Mouse (Mus musculus) NIH3T3 (cell line): ENCODE results near the gene Fam20a.
A peak's percentile ranks its signal among the peaks of the same experiment; 100 is the strongest.
"Not testable (repeated sequence)": the region's sequence is repeated elsewhere in the genome, so short reads cannot be mapped to it uniquely, and the experiment has no call there.

Experiments
- DNase-seq: peaks from one replicate; pipeline ENCODE4 v3.0.0-alpha.2; 2012; ENCODE audit warnings: low read depth

Fam20a gene

DNA sequence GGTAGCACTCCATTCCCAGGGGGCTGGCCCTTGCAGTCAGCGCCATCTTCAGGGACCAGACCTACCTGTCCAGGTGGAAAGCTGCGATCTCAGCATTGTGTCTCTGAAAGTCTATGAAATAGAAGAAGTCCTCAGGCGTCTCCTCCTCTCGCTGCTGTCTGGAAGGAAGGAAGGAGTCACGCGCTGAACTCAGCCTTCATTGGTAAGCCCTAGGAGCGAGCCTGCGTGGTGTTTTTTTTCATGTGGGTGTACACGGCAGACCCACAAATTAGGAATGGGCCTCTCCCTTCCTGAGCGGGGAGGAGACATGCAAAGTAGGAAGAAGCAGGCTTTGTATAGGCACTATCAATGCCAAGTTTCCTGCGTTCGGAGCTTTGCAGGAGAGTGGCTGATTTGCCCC lies 43.8 kb downstream of the Fam20a start:
- DNase-seq = no peak

DNA sequence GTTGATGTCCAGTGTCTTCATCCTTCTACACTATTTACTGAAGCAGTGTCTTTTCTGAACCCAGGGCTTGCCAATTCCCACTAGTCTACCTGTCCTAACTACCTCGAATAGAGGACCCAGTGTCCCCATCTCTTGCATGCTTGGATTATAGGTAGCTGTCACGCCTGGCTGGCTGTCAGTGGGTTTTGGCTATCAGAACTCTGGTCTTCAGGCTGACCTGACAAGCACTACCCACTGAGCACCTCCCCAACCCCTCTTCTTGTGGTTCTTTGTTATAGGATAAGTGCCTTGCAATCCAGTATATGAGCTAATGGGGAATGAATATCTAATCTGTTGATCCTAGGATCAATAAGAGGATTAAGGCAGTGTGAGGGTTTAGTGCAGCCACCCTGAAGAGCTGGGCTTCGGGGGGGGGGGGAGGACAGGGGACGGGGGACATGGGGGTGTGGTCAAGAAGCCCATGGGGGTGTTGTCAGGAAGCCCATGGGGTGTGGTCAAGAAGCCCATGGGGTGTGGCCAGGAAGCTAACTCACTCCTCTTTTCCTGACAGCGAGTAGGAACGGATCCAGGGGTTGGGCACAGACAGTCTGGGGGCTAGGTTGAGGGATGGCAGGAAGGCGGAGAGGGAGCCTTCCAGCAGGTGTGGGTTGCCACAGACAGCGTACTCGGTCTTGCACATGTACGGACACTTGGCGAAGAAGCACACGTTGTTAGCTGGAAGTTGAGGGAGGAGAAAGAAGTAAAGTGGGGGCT lies 45.3 kb downstream of the Fam20a start:
- DNase-seq = no peak

DNA sequence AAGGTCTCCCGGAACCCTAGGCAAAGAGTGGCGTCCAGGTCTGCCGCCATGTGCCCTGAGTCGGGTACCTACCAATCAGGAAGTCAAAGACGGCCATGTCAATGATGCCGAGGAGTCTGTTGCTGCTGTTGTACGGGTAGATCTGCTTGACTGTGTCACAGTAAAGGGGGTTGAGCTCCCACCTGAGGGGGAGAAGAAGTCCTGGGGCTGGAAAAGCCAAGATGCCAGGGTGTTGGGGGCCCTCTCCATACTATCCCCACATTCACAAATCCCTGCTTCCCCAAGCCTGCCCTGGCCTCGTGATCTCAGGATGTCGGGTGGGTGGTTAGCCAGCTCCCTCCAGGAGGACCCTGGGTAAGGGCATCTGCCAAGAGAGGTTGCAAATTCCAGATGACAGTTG lies 46.3 kb downstream of the Fam20a start:
- DNase-seq = no peak

DNA sequence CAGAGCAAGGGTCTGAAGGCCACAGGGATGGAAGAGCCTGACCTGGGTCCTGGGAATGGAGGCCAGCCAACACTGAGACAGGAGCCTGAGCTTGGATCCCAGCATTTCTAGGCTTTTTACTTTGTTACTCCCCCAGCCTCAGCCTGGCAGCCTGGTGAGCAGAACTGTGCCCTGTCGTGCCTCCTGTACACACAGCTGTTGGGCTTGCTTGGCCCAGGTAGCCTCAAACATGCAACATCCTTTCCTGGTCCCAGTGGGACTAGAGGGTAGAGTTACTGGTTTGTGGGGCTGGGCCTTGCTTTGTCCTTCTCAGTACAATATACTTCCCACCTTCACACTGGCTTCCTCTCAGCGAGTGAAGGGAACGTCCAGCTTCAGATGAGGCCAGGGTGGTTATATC lies 46.9 kb downstream of the Fam20a start:
- no peak for DNase-seq

DNA sequence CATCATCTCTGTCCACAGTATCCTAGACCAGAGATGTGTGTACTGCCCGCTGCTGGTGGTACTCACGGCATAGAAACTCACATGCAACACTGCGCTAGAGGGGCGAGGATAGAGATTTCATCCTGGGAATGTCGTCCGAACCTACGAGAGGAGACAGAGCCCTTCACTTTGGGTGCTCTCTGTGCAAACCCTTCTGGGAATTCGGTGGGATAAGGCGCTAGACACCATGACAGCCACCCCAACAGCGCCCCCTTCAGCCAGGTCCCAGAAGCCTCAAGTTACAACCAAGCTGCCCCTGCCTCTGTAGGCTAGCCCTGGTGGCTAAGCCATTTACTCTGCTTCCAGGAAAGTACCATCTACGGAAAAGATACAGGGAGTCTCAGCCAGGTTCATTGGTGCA lies 47.5 kb downstream of the Fam20a start:
- DNase-seq = no peak

DNA sequence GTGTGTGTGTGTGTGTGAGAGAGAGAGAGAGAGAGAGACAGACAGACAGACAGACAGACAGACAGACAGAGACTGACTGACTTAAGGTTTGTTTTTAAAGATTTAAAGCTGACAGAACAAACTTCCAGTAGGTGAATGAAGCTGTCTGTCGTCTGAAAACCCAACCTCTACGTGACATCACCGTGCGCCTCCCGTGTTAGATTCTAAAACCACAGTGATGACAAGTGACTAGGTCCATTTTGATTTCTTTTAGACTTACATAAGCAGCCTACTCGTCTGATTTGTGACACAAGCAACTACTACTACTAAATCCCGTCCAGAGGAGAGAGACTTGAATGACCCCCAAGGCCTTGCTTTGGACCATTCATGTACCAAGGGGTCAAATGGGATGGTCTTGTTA lies 48.3 kb downstream of the Fam20a start:
- no peak for DNase-seq

DNA sequence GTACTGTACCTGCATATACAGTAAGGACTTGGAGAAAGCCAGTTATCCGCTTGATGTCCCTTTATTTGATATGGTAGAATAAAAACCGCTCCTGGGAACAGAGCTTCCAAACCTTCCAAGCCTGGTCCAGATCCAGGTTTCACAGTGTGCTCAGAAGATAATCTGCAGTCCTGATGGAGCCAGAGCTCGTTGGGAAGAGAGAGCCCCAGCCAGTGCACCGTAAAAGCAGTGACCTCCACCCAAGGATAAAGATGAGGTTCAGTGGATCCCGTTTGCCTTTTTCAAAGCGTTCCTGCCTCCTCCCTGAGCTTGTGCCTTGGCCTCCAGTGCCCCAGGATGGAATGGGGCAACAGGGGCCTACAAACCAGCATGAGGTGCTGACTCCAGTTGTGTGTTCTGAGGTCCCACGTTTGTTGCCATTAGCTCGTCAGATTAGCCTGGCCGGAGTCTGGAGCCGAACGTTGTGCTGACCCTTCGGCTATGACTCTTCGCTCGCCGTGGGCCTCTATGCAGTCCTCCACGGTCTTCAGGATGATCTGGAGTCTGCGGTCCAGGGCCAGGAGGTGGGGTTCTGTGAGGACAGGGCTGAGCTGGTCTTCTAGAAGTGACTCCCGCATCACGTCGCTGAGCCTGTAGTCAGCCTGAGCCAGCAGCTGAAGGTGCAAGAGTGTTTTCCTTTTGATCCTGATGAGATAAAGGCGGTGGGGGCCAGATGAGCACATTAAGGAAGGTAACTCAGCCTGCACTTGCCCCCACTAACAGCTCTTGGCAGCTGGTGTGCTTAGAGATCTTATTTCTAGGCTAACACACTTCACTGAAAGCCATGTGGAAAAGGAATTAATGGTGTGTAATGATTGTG lies 49.0 kb downstream of the Fam20a start:
- no peak for DNase-seq

DNA sequence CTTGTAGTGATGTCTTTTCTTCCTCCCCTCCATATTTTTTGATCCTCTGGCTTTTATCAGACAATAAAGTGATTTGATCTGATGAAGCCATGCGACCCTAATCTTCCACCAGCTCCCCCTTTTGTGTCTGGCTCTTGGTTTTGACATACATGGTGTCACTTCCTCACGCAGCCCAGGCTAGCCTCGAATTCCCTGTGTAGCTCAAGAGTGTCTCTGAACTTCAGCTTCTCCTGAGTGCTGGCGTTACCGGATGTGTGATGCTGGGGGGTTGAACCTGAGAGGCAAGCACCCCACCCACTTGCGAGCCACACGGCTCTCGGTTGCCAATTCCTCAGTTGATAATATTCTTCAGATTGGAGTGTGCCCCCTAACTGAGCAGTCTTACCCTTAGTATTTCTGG lies 49.7 kb downstream of the Fam20a start:
- no peak for DNase-seq

DNA sequence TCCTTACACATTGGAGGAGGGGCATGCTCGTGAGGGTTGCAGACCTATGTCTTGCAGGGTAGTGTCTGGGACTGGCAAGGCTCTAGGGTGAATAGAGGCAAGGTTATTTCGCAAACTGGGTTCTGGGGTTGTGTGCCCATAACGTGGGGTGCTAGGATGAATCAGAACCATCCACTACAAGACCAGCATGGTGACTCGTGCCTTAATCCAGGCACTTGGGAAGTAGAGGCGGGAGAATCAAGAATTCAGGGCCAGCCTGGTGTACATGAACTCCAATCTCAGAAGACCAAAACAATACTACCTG lies 50.1 kb downstream of the Fam20a start:
- no peak for DNase-seq

DNA sequence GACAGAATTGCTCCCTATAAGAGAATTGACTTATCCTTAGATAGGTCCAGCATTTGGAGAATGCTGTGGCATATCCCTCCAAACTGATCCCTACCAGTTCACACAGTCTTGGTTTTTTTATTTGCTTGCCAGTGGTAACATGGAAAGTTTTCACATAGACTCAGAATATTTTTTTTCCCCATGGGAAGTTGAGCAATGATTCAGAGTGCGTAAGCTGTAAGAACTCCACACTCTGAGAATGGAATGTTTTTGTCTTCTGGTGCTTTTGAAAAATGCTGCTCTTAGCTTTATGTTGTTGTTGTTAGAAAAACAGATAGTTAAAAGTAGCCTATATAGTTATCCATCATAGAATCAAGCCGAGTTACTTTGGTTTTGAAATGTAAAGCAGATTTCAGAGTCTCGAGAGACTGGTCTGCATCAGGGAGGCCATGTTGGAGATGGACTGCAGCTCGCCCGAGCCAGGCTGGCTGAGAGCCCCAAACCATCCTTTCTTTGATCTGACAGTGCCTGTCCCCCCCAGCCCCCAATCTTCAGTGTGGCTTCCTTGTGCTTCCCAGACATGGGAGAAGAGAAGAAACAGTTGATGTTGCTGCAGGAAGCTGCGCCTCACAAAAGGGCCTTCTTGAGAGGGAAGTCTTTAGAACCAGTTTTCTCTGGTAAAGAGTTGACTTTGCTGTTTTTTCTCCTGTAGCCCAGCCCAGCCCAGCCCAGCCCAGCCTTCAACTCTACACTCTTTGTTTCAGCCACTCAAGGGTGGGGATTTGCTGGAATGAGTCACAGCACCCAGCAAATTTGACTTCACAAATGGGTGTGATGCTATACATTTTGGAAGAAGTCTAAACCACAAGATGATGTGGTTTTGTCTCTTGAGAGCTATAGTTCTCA lies 50.7 kb downstream of the Fam20a start:
- peak; percentile 91 for DNase-seq

DNA sequence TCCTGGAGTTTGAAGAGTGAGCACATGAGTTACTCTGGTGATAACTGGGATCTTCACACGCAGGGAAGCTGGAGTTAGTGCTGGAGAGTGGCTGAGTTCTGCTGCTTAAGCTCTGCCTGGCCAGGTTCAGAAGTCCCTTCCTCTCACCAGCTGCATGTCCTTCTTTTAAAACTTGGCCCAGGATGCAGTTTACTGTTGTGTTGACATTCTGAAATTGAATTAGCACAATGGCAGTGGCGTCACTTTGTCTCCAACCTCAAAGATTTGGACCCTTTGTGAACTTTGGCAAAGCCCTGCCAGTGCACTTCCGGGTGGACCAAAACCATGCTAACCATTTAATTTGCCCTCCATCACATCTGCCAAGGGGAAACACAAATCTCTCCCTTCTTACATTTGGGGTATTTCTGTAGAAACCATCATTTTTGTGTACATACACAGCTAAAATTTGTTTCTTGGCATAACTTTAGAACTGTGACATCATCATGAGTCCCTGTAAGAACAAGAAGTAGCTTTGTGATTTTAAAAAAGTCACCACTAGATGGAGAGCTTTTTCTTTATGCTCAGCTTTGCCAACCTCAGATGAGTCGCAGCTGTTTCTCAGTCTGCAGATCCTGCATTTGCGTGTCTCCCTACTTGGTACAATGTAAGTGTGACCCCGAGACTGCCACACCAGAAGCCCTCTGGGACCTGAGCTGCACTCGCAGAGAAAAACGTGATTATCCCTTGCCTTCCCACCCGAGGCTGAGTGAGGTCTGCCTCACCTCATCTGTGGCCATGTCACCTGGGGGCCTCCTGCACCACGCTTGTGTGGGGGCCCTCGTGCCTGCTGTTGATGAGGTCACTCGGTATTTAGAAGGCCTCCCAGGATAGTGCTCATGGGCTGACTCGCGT lies 51.8 kb downstream of the Fam20a start:
- peak; percentile 91 for DNase-seq

DNA sequence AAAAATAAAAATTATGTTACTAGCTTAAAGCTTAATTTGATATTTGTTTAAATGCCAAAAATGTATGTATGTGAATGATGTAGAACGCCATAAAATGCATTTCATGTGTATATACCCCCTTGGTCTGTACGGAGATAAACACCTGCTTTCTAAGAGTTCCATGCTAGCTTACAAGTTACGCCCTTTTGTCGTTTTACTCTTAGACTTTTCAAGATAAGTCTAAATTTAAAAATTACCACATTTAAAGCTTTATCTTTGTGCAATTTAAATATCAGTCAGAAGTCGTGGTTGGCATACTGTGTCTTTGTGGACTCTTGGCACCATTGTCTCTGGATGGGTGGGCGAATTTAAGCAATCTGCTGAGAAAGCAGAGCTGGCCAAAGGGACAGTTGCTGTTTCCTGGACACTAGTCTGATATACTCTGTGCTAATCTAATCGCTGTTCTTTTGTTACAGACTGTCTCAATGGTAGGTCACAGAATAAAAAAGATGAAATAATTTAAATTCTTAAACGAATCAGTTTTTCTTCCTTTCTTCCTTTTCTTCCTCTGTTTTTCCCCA lies 52.9 kb downstream of the Fam20a start:
- no peak for DNase-seq

DNA sequence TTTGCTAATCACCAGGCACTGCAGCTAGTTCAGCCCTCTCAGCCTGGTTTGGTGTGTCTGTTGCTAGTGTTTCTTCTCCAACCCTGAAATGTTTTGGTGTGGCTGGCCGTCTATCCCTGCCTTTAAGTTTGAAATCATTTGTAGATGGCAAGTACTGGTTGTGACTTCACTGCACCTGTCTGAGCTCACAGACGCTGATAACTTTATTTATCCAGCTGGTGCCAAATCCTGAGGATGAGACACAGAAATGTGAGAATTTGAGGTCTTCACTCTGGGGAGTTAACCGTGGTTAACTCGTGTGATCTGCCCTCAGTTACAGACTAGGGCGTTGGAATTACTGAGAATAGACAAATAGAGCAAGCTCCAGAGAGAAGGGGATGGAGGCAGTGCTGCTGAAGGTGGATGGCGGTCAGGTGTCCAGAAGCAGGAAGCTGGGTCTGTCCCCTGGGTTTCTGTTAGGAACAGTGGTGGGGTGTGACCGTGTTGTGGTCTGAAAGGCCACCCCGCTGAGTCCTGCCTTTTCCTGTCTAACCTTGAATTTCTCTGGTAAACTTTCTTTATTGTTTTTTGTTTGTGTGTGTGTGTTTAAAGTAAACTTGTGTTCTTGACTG lies 53.9 kb downstream of the Fam20a start:
- DNase-seq = no peak

DNA sequence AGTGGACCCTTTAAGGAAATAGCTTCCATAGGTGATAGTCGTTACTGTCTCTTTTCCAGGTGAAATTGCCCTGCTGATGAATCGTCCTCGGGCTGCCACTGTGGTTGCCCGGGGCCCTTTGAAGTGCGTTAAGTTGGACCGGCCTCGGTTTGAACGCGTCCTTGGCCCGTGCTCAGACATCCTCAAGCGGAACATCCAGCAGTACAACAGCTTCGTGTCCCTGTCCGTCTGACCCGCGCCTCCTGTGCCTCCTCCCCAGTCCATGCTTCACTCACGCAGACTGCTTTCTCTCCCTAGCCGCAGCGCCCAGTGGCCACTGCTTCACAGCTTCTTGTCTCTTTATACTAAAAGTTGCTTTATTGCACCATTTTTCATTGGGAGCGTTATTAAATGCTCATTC lies 54.7 kb downstream of the Fam20a start:
- DNase-seq = no peak

DNA sequence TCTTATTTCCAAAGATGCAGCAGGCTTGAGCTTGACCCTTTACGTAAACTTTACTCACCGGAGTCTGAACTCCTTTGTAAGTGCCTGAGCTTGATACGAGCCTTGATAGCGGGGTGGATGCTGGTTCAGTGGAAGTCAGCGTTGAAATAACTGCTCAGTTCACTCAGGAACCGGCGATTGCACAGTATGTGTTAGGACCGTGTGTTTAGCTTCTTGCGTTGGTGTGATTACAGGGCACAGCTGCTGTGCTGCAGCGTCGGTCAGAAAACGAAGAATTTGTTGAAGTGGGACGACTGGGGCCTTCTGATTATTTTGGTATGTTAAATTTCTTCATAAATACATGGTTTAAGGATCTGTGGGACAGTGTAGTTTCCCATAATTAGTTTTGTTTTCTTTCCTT lies 55.7 kb downstream of the Fam20a start:
- no peak for DNase-seq

DNA sequence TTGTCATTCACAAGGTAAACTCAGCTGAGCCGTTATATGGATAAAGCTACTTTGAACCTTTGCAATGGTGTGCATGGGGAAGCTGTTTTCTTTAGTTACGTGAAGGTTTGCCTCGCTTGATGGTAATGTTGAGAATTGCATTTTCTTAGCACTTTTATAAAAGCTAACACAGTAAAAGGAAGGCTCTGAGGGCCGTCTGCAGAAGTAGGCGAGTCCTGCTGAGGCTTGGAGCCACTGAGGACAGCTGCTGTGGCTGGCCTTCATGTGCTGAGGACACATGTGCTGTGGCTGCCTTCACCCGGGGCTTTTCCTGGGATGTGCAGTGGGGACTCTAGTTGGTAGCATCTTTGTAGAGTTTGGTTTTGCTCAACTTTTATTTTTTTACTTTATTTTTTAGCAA lies 56.7 kb downstream of the Fam20a start:
- no peak for DNase-seq

DNA sequence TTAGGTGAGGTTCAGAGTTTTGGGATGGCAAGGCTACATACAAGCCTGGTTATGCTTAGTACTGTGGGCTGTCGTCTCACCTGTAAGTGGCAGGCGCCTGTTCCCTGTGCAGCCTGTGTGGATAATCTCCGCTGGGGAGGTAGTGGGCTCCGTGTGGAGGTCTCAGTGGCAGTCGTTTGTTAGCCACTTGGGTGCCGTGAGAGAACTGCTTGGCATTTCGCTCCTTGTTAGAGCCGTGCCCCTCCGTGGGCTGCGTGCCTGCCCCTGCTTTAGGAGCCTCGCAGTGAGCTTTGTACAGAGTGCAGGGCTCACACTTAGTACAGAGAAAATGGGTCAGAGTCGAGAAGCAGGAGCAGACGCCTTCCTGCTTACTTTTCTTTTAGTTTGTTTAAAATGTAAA lies 57.8 kb downstream of the Fam20a start:
- DNase-seq = no peak

DNA sequence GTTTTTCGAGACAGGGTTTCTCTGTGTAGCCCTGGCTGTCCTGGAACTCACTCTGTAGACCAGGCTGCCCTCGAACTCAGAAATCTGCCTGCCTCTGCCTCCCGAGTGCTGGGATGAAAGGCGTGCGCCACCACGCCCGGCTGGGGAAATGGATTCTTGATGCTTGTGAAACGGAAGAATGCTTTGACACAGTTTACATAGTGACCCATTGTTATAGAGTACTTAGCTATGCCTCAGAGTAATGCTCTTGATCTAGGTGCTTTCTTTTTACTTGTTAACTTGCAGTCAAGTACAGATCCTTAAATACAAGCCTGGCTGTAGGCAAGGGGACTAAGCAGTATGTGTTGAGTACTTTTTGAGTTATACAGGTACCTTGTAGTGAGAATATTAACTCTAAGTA lies 61.6 kb downstream of the Fam20a start:
- not testable (repeated sequence) for DNase-seq

DNA sequence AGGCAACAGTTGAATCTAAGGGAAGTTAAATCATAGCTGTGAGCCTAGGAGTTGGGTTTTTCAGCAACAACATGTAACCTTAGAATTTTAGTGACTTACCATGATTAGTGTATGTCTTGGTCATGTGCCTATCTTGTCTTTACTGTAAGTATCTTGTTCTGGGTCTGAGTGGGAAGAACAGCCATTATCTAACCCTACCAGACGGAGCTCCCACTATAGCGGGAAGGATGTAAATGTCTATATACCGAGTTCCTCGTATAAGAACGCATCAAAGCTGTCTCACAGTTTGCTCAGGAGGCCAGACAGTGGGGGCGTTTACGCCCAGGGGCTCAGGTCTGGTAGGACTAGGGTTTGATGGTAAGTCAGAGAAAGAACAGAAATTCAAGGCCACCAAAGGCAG lies 65.8 kb downstream of the Fam20a start:
- DNase-seq = no peak

DNA sequence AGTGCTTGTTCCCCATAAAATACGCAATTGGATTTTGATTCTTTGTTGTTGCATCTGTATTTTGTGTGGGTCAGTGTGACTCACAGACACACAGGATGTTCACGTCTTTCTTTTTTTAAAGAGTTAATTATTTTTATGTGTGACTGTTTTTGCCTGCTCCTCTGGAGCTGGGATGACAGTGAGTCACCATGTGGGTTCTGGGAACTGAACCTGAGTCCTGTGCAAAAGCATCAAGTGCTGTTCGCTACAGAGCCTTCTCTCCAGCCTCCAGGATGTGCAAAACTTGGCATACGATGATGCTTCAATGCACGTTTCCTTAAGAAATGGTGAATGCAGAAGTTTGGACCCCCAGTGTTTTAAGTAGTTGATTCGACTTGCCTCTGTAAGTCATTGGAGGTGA lies 67.5 kb downstream of the Fam20a start:
- no peak for DNase-seq

DNA sequence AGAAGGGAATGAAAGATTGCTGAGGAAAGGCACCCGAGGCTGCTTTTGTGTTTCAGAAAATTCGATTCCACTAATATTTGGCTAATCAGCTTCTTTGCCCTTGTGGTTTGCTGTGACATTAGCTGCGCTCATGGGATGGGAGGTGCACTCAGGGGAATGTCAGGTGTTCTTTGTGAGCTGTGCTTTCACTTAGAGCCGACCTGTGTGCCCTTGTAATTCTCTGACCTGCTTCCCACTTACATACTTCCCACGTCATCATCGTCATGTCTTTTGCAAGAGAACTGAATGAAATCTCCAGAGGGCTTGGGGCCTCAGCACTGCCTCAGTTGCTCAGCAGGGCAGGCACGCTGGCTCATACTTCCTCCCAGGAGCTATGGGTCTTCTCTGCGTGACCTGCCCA lies 68.9 kb downstream of the Fam20a start:
- no peak for DNase-seq
